Mouse (Mus musculus) midbrain, embryonic 11.5 days (tissue): ENCODE data around the gene Itpr1. TPM values are rescaled to one million over a fixed set of nuclear protein-coding genes. Genes with fewer than 3 reads are reported as not detected.

ENCODE experiments used
- ATAC-seq: fragments of 200-750 bp; cut with Nextera tagmentation; 2 replicates; pipeline ENCODE4 v1.8.0; 2017; ENCODE audit warnings: moderate TSS enrichment, moderate library complexity; ENCODE audit not compliant: low FRiP score
- DNase-seq: peaks from one replicate; pipeline ENCODE4 v3.0.0; 2015; ENCODE audit warnings: low spot score; ENCODE audit errors: missing footprints
- H3K27ac ChIP-seq: fragments of 300-500 bp; sonication (generic); 2 replicates; pipeline ENCODE4 v1.5.1; 2014; ENCODE audit warnings: low read depth, low read length
- H3K27me3 ChIP-seq: fragments of 300-500 bp; sonication (generic); 2 replicates; pipeline ENCODE4 v1.6.1; 2014; ENCODE audit warnings: mild to moderate bottlenecking, low read length, moderate library complexity, mixed read lengths; ENCODE audit not compliant: control insufficient read depth, insufficient read depth
- H3K36me3 ChIP-seq: fragments of 300-500 bp; sonication (generic); 2 replicates; pipeline ENCODE4 v1.6.1; 2014; ENCODE audit warnings: mild to moderate bottlenecking, low read length, moderate library complexity, mixed read lengths; ENCODE audit not compliant: control insufficient read depth, insufficient read depth
- H3K4me1 ChIP-seq: fragments of 300-500 bp; sonication (generic); 2 replicates; pipeline ENCODE4 v1.6.1; 2014; ENCODE audit warnings: low read length; ENCODE audit not compliant: control insufficient read depth, insufficient read depth
- H3K4me2 ChIP-seq: fragments of 300-500 bp; sonication (generic); 2 replicates; pipeline ENCODE4 v1.6.1; 2014; ENCODE audit warnings: mild to moderate bottlenecking, moderate library complexity
- H3K4me3 ChIP-seq: fragments of 300-500 bp; sonication (generic); 2 replicates; pipeline ENCODE4 v1.5.1; 2014; ENCODE audit warnings: low read depth, low read length
- H3K9ac ChIP-seq: fragments of 300-500 bp; sonication (generic); 2 replicates; pipeline ENCODE4 v1.6.1; 2014; ENCODE audit warnings: low read length
- H3K9me3 ChIP-seq: fragments of 300-500 bp; sonication (generic); 2 replicates; pipeline ENCODE4 v1.6.1; 2016; ENCODE audit warnings: low read length; ENCODE audit not compliant: control insufficient read depth
- WGBS: fragments of 180-500 bp; shearing (Covaris S2); extraction: QIAGEN DNeasy Blood & Tissue Kit; methylation state at CpG from one replicate; pipeline ENCODE4 v1.1.7; 2014; 5-methylcytosine and 5-hydroxymethylcytosine counted together
- polyA plus RNA-seq: library from polyadenylated mRNA; unstranded; fragments of >200 nt; fragmentation: Nextera tagmentation; extraction: Ambion mirVana; gene quantifications from 2 replicates; pipeline ENCODE4 v1.2.1, GENCODE M21; 2014

Gene Itpr1
- polyA plus RNA-seq, 1 experiment from 2014 or later, result 5.2 TPM

DNA sequence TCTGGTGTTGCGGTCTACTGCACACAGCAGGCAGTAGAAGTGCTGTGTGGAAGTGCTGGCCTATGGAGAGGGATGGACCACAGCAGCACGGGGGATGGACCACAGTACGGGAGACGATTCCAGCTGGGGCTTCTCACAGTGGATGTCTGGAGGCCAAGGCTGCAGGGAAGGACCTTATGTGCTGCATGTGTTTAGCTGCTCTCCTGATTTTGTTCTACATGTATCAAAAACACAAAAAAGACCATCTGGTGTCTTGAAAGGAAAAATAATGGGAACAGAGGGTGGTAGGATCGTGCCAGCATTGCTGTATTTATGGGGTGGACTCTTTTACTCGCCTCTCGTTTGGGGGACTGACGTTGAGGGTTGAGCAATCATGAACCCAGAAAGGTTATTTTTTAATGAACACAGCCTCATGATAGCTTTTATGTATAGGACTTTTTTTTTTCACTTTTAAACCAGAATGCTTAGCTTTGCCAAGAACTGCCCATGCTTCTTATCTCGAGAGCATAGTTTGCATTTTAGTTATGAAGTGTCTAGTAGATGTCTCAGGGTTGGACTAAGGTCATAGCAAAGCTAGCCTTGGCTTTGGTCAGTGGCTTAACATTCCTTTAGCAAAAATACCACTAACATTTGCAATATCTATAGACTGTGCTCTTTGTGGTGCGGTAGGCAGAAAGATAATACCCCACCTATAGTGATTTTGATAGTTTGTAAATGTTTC, 61.6 kb downstream of the Itpr1 start:
- 80% methylated on average over 10 of the region's 10 CpGs for WGBS
- H3K4me3 ChIP-seq, result no peak overlapping the region
- H3K4me2 ChIP-seq, result no peak overlapping the region
- ATAC-seq (no peak), DNase-seq (no peak)
- H3K9me3 ChIP-seq, result no peaks in the 10 kb centered on the region
- no peaks in the 10 kb centered on the region for H3K27me3 ChIP-seq
- H3K27ac ChIP-seq, result no peak overlapping the region
- no peaks in the 10 kb centered on the region for H3K4me1 ChIP-seq
- no peaks in the 10 kb centered on the region for H3K36me3 ChIP-seq
- no peak overlapping the region for H3K9ac ChIP-seq

DNA sequence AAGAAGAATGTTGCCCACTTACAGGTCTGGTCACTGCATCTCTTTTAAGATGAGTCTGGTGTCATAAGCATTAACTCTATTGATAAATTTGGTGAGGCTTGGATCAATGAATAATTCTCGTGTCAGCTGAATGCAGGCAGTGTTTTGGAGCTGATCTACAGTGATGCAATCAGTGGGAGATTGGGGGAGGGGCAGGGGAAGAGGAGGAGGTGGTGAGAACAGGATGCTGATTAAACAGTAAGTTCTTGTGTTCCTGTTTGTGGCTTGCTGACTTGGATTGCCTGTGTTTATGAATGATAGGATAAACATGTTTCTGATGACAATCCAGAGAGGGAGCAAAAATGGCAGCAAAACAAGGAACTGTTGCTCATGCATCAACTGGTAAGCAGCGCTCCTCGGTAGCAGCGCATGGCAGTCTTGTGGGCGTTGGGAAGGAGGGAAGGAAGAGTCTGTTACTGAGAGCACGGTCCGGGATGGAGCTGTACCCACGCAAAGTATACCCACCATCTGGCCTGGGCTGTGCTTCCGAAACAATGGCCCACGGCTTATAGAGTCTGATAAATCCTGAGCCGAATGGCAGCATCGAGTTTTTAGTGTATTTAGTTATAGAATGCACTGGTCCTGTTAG, 64.1 kb downstream of the Itpr1 start:
- Histone ChIP-seq H3K36me3 (no peaks in the 10 kb centered on the region), H3K27me3 (no peaks in the 10 kb centered on the region), H3K9me3 (no peaks in the 10 kb centered on the region), H3K4me1 (no peaks in the 10 kb centered on the region), H3K9ac (no peak overlapping the region), H3K4me2 (no peak overlapping the region), H3K4me3 (no peak overlapping the region), H3K27ac (no peak overlapping the region)
- 88% methylated on average over 12 of the region's 12 CpGs for WGBS
- DNase-seq, result no peak
- no peak for ATAC-seq

DNA sequence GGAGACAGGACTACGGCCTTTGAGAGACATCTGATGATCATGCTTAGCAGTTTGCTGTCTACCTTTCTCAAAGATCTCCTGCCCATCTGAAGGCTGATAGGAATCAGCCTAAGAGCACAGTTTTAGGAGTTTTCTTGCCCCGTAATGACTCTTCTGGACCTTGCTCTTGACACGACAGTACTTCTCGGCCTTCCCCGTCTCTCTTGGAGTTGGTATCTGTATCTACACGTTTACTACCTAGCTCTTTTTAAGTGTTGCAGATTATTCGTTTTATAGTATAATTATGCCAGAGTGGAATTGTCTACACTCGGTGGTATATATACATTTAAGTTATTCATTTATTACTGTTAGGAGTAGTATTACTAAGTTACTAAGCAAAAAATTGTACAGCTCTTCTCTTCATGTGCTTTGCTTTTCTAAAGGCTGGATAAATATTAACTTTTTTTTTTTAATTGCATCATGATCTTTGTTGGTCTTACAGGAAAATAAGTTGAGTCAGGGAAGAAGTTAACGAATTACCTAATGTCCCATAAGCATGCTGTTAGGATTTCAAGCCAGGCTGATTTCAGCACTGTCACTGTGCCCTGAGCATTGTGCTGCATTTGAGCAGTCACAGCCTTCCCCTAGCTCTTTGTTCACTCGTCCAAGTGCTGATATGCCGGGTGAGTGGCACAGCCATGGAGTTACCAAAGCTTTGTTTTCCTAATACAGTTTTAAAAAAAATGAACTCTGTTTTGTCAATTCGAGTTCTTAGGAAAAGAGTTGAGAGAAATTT, 64.9 kb downstream of the Itpr1 start:
- Histone ChIP-seq H3K4me1 (no peaks in the 10 kb centered on the region), H3K9me3 (no peaks in the 10 kb centered on the region), H3K36me3 (no peaks in the 10 kb centered on the region), H3K27me3 (no peaks in the 10 kb centered on the region), H3K4me3 (no peak overlapping the region), H3K9ac (no peak overlapping the region), H3K27ac (no peak overlapping the region), H3K4me2 (no peak overlapping the region)
- no peak for ATAC-seq
- WGBS, result 88% methylated on average over 12 of the region's 12 CpGs
- DNase-seq, result no peak

DNA sequence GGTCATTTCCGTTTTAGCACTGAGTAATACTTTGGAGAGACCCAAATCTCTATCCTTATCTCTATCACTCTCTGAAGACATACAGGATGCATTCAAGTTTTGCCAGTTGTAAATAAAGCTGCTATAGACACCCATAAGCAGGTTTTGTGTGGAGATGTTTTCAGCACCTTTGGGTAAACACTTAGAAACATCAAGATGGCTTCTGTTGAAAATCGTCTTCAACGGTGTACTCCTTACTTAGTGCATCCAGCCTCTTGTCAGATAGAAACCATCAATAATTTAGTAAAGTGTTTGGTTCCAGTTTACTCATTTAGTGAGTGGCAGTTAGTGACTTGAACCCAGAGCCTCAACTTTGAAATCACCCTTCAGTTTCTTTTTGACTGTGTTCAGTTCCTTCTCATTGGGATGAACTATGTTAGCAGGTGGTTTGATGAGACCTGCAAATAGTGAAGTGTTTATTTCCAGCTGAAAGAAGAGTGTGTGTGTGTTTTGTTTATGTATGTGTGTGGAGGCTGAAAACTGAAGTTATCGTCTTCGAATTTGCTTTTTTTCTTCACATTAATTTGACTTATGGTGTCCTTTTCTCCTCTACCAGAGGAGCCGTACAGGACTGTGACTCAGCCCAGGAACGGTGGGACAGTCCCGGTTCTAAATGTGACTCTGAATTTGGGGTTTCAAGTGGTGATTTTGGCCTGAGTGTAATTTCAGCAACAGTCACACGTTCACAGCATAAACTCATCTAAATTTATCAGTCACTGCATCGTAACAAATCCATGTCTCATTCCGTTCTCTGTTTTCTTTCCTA, 66.1 kb downstream of the Itpr1 start:
- no peaks in the 10 kb centered on the region for H3K9me3 ChIP-seq
- no peak overlapping the region for H3K27ac ChIP-seq
- no peak for DNase-seq
- H3K36me3 ChIP-seq, result no peaks in the 10 kb centered on the region
- H3K4me3 ChIP-seq, result no peak overlapping the region
- WGBS, result 92% methylated on average over 11 of the region's 11 CpGs
- no peaks in the 10 kb centered on the region for H3K4me1 ChIP-seq
- no peak for ATAC-seq
- no peaks in the 10 kb centered on the region for H3K27me3 ChIP-seq
- H3K4me2 ChIP-seq, result no peak overlapping the region
- H3K9ac ChIP-seq, result no peak overlapping the region

DNA sequence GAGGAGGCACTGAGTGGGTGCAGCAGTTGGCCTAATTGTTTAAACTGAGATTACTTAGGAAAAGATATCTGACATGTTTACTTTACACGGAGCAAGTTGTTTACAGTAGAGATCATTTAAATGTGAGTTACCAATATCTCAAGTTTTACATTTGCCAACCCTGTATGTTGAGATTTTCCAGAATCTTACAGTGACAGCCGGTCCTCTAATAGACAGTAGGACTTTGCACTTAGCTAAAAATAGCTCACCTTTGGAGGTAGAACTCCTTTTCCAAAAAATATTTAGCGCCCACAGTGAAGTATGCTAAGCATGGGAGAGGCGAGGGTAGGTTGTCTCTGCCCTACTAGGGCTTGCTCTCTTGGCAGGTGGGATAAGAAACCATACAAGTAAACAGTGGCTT, 69.2 kb downstream of the Itpr1 start:
- H3K9me3 ChIP-seq, result no peaks in the 10 kb centered on the region
- H3K4me2 ChIP-seq, result no peak overlapping the region
- no peak overlapping the region for H3K9ac ChIP-seq
- DNase-seq, result no peak
- no peaks in the 10 kb centered on the region for H3K36me3 ChIP-seq
- no peak for ATAC-seq
- no peak overlapping the region for H3K4me3 ChIP-seq
- no peaks in the 10 kb centered on the region for H3K4me1 ChIP-seq
- 91% methylated on average over 4 of the region's 4 CpGs for WGBS
- no peak overlapping the region for H3K27ac ChIP-seq
- H3K27me3 ChIP-seq, result no peaks in the 10 kb centered on the region

DNA sequence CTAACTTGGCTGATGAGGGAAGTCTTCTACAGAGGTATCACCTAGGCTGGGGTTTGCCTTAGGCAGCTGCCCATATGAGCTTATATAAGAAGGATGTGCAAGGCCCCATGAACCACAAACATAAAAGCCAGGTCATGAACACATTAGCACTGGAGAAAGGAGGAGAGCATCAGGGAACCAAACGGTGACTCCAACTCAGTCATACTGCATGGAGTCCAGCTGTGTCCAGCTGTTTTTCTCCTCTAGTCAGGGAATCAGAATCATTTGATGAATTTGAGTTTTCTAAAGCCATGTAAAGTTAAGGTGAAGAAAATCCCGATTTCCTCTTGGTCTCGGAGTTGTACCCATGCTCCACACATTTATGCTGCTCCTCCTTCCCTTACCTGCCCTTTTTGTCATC, 69.7 kb downstream of the Itpr1 start:
- Histone ChIP-seq H3K27ac (no peak overlapping the region), H3K4me2 (no peak overlapping the region), H3K36me3 (no peaks in the 10 kb centered on the region), H3K4me1 (no peaks in the 10 kb centered on the region), H3K9ac (no peak overlapping the region), H3K4me3 (no peak overlapping the region), H3K27me3 (no peaks in the 10 kb centered on the region), H3K9me3 (no peaks in the 10 kb centered on the region)
- no peak for ATAC-seq
- DNase-seq, result no peak
- WGBS, result 83% methylated on average over 3 of the region's 3 CpGs

DNA sequence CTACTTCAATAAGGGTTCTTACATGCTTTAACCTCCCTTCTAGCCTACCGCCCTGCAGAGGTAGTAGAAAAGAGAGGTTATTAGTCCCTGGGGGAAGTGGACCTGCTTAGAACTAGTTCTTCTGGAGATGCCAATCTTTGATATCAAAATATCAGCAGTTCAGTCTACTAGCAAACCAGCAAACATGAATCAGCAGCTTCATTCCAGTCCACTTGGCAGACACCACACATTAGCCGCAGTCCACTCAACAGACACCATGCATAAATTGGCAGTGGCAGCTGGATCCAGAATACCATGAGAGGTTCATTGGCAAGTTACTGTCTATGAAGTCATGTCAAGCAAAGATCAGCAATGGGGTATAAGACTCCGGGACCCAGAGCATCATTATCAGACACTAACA, 71.8 kb downstream of the Itpr1 start:
- no peak overlapping the region for H3K27ac ChIP-seq
- no peaks in the 10 kb centered on the region for H3K9me3 ChIP-seq
- no peaks in the 10 kb centered on the region for H3K36me3 ChIP-seq
- DNase-seq, result no peak
- H3K4me3 ChIP-seq, result no peak overlapping the region
- no peak overlapping the region for H3K4me2 ChIP-seq
- H3K27me3 ChIP-seq, result no peaks in the 10 kb centered on the region
- no peaks in the 10 kb centered on the region for H3K4me1 ChIP-seq
- 95% methylated on average over 3 of the region's 3 CpGs for WGBS
- no peak overlapping the region for H3K9ac ChIP-seq
- ATAC-seq, result no peak

DNA sequence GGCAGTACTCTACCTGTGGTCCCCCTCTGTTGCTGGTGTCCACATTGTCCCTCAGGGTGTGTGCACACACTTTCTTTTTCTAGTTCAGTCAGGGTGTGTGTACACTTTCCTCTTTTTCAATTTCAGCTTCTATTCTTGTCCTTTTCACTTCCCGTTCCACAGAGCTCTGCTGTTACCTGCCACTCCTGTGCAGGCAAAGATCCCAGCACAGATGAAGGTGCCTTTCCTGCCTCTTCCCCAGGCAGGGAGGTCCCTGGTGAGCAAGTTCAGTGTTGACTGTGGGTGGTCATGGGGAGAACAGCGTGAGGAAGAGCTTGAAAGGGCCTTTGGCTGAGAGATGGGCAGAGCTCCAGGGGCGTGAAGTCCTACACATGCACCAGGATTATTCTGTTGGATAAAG, 76.1 kb downstream of the Itpr1 start:
- DNase-seq (no peak), ATAC-seq (no peak)
- H3K4me2 ChIP-seq, result no peak overlapping the region
- no peaks in the 10 kb centered on the region for H3K27me3 ChIP-seq
- H3K4me3 ChIP-seq, result no peak overlapping the region
- H3K9me3 ChIP-seq, result no peaks in the 10 kb centered on the region
- no peaks in the 10 kb centered on the region for H3K36me3 ChIP-seq
- 70% methylated on average over 3 of the region's 3 CpGs for WGBS
- H3K9ac ChIP-seq, result no peak overlapping the region
- no peaks in the 10 kb centered on the region for H3K4me1 ChIP-seq
- no peak overlapping the region for H3K27ac ChIP-seq
